Mouse (Mus musculus): ENCODE results near the gene Clk1.

Clk1 gene

GRCm38 (mm10) chr1:58423371-58424248 lies at the start of gene Clk1:
Gene Clk1, minus strand, starts transcription at chr1:58424066.
- DNase-seq = peak; percentile 99 to 100

DNA sequence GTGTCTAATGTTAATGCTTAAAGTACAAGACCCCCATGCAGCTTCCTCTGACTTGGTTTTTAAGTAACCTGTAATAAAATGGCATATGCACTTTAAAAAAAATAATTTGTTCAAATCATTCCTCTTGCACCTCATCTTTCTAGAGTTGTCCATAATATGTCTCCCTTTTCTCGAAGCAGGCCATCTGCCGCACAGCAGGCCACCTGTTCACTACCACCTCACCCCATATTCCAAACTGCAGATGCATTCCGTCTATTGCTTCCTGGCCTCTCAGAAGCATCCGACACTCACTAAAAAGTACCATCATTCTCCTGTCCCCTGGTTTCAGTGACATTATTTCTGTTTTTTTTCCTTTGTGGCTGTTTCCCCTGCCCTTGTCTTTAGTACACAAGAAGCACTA lies 41.7 kb upstream of the Clk1 start:
- peak; percentile 20 to 27 for DNase-seq

GRCm38 (mm10) chr1:58465042-58465441 lies 41.2 kb upstream of the Clk1 start:
- peak; percentile 54 to 60 for DNase-seq

- DNase-seq = no peak
These were observed 40.1 kb upstream of the Clk1 start for GRCm38 (mm10) chr1:58463935-58464334.

GRCm38 (mm10) chr1:58460566-58460965 lies 36.7 kb upstream of the Clk1 start:
- no peak for DNase-seq

DNA sequence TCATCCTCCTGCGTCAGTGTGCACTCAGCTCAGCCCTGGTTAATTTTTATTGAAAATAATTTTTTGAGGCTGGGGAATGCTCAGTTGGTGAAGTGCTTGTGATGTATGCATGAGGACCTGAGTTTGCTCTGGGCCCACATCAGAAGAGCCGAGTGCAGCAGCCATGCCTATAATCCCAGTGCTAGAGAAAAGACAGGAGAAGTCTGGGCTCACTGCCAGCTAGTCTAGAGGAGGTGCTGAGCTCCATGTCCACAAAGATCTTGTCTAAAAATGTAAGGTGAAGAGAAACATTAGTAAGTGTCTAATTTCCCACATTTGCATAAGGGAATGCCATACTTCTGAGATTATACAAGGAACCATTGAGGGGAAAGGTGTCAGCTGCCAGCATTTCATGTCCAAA lies 35.0 kb upstream of the Clk1 start:
- peak; percentile 55 to 66 for DNase-seq

DNA sequence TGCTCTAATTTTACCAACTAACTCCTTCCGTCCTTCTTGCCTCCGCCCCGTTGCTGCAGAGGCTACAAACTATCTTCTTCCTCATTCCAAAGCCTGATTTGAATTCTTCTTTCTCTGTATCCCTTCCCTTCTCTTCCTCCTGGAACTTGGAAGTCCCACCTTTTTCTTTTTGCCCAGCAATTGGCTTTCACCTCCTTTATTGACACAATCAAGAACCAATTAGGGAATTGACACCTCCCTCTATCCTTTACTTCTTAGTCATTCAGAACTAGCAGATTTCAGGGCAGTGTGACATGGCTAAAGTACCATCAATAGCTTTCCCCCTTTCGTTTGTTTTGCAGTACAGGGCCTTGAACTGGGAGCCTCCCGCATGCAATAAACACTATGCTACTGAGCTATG lies 34.3 kb upstream of the Clk1 start:
- DNase-seq = no peak

GRCm38 (mm10) chr1:58454316-58454715 lies 30.4 kb upstream of the Clk1 start:
- no peak for DNase-seq

DNA sequence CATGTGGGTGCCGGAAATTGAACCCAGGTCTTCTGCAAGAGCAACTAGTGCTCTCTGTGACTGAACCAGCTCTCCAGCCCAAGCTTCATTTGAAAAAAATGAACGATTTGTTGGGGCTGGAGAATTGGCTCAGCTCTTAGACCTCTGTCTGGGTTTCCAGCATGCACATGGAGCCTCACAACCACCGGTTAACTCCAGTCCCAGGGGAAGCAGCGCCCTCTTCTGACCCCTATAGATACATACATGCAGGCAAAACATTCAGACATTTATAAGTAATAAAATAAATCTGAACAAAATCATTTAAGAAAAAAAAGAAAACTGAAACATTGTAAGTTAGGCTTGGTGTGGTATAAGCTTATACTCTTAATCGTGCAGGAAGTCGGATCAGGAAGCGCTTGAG lies 24.5 kb upstream of the Clk1 start:
- DNase-seq = no peak

DNA sequence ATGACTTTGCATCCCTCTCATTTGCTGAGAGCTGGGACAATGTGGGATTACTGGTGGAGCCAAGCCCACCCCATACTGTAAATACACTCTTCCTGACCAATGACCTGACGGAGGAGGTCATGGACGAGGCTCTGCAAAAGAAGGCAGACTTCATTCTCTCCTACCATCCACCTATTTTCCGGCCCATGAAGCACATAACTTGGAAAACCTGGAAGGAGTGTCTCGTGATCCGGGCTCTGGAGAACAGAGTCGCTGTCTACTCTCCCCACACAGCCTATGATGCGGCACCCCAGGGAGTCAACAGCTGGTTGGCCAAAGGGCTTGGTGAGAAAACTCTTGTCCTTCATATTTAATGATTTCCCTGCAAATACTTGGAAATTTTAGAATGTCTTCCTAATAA lies 23.9 kb upstream of the Clk1 start:
- DNase-seq = no peak

DNA sequence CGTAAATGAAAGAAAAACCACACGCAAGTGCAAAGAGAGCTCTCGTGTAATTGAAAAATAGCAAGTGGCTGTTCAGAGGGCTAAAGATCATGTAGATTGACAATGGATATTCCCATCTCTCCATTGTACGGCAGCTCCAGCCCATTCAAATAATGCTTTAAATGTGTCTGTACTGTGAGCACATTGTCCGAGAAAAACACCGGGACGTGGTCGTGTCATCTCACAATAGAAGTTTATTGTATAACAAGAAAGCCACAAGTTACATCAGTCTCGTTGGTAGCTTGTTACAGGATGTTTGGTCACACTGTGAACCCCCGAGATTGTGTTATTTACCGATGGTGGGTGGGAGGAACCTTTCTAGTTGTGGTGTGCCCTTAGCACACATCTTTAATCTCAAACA lies 22.0 kb upstream of the Clk1 start:
- DNase-seq = no peak

DNA sequence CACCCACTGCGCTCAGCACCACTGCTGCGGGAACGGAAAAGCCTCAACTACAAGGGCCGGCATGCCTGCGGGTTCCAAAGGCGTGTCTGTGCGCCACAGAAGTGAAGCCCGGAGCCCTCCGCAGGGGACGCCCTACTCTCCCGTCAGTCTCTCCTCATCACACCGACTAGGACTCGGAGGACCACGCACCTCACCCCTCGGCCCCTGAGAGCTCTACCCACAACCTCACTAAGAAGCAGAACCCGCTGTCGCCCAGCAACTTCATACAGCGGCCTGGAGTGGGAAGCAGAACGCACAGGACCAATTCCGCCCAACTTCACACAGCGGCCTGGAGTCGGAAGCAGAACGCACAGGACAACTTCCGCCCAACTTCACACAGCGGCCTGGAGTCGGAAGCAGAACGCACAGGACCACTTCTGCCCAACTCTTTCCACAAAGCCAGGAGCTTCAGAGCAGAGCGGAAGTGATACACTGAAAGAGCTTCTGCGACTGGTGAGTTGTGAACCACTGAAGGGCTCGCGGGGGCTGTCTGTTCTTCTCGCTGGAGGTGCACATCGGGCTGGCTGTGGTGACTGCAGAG lies 21.4 kb upstream of the Clk1 start, which contains the start of the genes Nif3l1 and Ppil3:
Nif3l1 (plus strand) TSS at position 9 of the 580 bp plus-strand sequence.
Ppil3 (minus strand) TSS at position 344 of the 580 bp plus-strand sequence.
- DNase-seq = peak; percentile 83 to 84

DNA sequence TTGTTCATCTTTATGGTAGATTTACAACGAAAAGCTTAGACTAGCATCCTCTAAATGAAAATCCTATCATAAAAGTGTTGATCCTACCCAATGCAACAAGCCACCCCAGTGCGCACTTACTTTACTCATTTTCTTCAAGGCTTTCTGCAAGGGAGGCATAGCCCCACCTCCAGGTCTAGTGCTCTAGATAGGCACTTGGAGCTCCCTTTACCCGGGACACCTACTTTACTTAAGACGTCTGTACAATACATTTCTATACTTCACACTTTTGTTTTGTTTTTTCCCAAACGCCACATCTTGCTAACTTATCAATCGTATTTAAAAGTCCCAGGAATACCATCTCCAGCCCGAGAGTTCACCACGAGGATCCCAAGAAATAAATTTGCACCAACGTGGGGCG lies 20.8 kb upstream of the Clk1 start:
- no peak for DNase-seq

DNA sequence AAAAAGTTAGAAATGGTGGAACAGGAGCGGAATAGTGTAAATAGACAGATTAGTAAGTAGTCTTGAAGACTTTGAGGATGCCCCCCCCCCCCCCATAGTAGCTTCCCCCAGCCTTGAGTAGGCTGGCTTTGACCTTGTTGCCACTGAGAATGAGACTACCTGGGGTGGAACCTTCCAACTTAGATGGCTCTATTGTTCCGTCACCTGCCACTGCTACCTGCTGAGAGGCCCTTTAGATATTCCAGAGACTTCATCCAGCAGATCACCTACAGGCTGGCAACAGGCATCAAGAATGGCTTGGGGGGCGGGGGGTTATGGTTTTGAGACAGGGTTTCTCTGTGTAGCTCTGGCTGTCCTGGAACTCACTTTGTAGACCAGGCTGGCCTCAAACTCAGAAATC lies 685 bp upstream of the Clk1 start:
- no peak for DNase-seq

DNA sequence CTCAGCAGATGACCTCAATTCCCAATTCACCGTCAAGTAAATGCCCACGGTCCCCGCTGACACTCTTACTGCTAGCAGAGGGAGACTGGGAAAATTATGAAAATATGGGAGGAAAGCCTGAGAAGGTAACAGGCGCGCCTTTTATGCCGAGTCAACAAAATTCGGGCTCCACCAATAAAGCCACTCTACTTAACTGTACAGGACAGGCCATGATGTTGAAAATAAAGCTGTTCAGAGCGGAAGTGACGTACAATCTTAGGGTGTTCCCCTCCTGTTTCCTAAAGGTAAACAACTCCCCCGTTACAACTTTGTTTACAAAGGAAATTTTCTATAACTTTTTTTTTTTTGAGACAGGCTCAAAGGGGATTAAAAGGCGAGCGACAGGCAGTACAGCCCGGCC lies 987 bp downstream of the Clk1 start:
- DNase-seq = peak; percentile 35 to 37

GRCm38 (mm10) chr1:58420961-58421360 lies 2.9 kb downstream of the Clk1 start:
- peak; percentile 76 to 77 for DNase-seq

DNA sequence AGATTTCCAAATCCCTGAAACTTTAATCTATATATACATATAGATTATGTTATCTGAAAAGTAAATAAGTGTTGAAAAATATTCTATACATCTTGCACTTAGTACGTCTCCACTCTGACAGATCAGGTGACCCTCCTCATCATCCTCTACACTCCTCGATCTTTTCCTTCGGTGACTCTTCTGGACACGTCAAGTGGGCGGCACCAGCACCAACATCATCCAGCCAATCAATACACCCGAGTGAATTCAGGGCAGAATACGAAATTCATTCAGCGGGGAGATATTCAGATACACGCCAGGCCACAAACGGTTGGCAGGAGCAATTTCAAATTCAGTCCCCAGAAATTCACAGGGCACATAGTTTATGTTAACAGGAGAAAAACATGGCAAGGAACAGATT lies 3.8 kb downstream of the Clk1 start:
- DNase-seq = no peak

GRCm38 (mm10) chr1:58416048-58416447 lies 7.8 kb downstream of the Clk1 start:
- no peak for DNase-seq

GRCm38 (mm10) chr1:58415442-58415841 lies 8.4 kb downstream of the Clk1 start:
- no peak for DNase-seq

- DNase-seq = no peak
These were observed 13.1 kb downstream of the Clk1 start for GRCm38 (mm10) chr1:58410776-58411175.

DNA sequence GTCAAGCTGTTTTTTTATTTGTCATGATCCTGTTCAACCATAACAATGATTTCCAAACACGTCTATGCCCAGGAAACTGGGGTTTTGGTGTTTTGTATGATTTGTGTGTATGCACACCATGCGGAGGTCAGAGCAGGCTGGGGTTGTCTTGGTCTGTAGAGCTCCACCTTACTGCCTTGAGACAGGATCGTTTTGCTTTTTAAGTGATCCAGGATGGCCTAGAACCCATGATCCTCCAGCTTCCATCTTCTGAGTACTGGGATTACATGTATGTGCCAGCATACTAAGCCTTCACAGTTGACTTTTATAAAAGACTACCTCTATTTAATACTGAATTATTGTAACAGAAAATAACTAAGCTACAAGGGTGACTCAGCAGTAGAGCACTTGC lies 13.7 kb downstream of the Clk1 start:
- DNase-seq = no peak

DNA sequence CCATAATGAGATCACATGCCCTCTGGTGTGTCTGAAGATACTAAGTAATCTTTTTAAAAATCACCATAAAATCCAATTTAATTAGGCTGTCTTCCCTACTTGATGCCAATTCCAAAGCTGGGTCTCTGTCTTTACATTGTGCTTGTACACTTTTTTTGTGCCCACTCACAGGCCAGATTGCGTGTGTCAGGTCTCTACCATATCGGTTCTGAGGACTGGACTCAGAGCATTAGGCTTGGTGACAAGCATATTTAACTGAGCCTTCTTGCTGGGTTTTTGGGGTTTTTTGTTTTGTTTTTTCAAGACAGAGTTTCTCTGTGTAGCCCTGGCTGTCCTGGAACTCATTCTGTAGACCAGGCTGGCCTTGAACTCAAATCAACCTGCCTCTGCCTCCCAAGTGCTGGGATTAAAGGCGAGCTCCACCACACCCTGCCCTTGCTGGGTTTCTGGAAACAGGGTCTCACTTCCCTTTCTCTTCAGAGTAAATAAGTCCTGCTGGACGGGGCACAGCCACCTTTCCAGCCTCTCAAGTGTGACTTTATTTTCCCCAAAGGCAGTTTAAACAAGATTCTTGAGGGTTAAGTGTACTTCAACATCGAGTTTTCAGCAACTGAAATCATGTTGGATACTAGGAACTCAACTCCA lies 14.2 kb downstream of the Clk1 start:
- no peak for DNase-seq

- DNase-seq = no peak
These were observed 15.7 kb downstream of the Clk1 start for GRCm38 (mm10) chr1:58408141-58408540.

DNA sequence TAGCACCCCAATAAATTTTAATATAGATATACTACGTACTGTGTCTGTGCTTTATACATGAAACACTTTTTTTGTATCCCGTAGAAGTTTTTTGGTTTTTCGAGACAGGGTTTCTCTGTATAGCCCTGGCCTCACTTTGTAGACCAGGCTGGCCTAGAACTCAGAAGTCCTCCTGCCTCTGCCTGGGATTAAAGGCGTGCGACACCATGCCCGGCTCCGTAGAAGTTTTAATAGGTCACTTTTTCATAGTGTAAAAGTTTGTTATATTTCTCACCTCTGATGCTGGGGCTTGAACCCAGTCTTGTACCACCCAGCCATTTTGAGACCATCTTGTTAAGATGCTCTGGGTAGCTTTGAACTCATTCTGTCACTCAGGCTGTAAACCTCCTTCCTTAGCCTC lies 16.5 kb downstream of the Clk1 start:
- no peak for DNase-seq
